Mouse (Mus musculus) urinary bladder, postnatal 25 days (tissue): ENCODE data around the gene Nrxn1.

ENCODE experiments used
- DNase-seq: peaks from one replicate; pipeline ENCODE4 v3.0.0; 2022; ENCODE audit warnings: low spot score

Nrxn1 gene

DNA sequence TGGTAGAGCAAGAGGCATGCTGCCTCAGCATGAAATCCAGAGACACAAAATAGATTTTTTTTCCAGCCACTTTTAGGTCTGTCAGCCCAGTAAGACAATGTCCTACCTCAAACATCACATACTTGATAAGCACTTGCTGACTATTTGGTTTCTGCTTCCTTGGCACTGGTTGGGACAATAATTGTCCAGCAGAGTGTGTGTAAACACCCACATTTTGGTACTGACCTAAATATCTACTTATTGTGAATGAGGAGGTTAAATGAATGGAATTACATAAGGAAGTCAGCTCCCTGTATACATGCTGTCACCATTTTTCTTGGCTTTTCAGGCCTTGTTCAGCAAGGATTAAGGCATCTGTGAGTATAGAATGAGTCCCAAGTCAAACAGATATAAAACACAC, 649.8 kb downstream of the Nrxn1 start:
- no peak for DNase-seq

DNA sequence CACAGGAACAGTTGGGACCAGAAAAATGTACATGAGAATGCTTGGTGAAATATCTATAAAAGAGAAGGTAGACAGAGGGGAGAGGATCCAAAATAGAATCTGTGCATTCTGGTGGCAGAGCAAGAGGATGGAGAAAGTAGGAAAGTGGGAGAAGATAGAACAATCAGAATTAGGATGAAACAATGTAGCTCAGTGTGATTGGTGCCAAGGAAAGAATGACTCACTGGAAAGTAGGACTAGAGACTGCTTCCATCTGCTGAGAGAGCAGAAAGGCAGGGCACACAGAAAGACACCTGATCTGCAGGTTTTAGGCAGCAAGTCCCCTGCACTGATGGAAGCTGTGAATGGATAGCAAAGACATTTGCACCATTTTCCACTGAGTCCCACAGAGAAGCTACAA, 657.0 kb downstream of the Nrxn1 start:
- DNase-seq: no peak

DNA sequence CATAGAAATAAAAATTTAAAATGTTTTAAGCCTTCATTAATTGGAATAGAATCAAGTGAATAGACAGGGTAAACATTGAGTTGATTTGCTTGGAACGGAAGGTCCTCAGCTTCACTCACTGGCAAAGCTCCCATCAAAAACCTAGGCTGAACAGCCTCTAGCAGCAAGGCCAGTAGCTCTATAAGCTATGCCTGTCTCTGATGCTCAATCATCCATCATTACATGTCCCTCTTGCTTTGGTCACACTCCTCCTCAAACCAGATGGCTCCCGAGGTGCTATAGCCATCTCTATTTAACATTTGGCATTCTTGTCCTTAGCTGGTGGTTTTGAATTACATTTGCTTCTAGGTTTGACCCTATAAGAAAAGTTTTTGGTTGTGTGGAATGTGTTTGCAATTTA, 657.5 kb downstream of the Nrxn1 start:
- no peak for DNase-seq

DNA sequence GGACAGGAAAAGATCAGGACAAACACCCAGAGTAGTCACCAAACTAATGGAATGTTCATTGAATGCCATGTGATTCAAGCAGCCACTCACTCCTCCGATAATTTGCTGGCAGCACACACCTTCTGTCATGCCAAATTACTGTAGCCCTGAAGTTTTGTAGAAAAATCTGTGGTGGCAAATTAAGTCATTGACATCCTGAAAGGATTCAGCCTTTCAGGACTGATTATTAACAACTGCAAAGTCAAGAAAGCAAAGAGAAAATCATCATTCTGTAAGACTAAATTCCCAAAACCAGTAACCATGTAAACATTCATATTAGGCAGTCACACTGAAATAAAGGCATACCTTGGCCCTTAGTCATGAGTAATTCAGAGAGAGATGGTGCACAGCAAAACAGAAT, 662.7 kb downstream of the Nrxn1 start:
- no peak for DNase-seq

DNA sequence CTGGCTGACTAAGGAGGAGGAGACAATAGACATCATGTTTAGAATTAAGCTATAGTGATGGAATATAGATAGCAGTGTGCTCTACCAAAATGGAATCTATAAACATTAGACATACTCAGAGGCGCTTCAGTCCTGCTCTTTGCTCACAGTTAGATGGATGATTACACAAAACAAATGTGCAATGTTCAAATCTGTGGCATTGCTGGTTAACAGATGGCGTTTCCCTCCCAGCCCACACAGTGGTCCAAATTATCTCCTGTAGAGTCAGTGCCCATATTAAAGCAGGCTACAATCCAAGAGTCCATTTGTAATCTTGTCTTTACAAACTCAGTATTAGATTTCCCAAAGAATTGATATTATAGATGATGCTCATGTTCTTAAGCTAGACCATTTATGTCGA, 666.9 kb downstream of the Nrxn1 start:
- no peak for DNase-seq

DNA sequence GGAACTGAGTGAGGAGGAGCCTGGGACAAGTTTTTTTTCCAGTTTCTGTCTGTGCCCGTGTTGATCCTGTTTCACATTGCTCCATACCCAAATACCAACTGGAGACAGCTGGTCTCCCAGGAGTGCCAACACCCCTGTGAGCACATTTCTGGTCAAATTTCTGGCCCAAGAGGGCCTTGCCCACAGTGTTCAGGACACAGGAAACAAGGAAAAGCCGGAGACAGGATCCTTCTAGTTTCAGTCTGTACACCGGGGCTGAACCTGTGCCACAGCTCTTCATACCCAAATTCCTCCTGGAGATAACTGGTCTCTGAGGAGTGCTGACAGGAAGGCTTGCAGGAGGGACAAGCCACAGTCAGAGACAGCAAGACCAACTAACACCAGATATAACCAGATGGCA, 670.3 kb downstream of the Nrxn1 start:
- no peak for DNase-seq

DNA sequence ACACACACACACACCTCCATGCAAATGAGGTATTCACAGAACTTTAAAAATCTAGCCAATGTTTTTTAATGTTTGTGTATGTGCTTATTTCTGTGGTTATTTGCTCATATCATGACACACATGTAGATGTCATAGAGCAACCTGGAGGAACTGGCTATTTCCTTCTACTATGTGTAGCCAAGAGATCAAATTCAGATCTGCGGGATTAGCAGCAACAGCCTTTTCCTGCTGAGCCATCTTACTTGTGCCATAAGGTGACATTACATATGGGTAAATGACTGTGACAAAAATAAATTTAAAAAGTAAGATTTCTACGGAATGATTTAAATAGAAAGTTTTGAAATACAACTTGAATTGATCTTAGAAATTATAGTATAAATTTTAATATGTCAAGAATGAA, 672.1 kb downstream of the Nrxn1 start:
- DNase-seq: no peak

DNA sequence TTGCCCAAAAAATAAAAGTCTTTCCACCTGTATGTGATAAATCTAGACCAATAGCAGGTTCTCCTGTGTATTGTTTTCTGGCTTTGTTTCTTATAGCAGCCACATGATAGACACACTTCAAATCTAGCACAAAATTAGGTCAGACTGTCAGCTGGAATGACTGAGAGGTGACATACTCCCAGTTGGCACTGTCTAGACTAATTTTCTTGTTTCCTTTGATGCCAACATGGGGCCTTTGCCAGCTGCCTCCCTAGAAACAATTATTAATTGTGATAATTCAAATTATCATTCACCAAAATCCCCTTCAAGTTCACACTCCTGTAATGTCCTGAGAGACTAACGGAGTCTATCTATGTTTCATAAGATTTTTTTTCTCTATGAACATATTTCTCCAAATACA, 673.3 kb downstream of the Nrxn1 start:
- no peak for DNase-seq

DNA sequence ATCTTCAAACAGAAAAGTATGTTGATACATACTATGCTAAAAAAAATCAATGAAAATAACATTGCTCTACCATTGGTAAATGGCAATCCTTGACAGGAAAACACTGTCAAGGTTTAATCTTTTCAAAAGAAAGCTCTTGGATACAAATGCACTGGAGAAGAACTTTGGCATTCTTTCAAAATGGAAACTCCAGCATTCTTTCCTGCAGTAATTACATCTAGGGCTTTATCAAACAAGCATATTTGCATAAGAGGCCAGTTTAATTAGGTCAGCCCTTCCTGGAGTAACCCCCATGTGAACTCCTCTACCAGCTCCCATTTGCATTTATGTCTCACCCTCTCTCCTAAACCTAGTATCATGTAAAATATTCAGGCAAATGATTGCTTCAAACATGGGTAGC, 696.5 kb downstream of the Nrxn1 start:
- DNase-seq: no peak

DNA sequence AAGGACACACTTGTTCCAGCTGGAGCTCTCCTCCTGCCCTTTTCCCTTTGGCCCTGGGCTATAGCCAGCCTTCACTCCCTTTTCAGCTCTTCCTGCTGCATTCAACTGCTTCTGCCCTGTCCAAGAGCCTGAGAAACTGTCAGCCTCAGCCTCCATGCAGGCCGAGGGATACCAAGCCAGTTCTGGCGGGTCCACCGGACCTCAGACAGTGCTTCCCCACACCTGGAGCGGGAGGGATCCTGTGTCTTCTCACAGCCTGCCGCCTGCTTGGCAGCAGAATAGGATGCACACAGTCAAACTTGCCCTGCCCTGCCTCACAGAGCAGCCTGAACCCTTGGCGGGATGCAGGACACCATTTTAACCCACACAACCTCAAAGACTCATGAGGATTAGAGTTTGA, 698.3 kb downstream of the Nrxn1 start:
- no peak for DNase-seq

DNA sequence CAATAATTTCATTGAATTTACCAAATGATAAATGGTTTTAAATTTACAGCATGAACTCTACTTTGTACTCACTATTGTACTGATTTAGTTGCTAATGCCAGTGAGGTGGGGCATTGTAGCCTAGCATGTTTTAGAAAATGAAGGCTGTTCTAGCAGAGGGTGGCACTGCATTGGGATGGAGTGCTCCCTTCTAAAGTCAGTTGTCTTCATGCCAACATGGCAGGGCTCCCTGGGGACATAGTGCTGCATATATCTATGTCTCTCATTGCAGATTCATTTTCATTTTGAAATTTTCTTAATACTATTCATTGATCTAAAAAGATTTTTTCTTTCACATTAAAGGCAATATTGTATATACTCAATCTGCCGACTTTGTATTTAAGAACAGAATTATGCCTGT, 700.1 kb downstream of the Nrxn1 start:
- no peak for DNase-seq

DNA sequence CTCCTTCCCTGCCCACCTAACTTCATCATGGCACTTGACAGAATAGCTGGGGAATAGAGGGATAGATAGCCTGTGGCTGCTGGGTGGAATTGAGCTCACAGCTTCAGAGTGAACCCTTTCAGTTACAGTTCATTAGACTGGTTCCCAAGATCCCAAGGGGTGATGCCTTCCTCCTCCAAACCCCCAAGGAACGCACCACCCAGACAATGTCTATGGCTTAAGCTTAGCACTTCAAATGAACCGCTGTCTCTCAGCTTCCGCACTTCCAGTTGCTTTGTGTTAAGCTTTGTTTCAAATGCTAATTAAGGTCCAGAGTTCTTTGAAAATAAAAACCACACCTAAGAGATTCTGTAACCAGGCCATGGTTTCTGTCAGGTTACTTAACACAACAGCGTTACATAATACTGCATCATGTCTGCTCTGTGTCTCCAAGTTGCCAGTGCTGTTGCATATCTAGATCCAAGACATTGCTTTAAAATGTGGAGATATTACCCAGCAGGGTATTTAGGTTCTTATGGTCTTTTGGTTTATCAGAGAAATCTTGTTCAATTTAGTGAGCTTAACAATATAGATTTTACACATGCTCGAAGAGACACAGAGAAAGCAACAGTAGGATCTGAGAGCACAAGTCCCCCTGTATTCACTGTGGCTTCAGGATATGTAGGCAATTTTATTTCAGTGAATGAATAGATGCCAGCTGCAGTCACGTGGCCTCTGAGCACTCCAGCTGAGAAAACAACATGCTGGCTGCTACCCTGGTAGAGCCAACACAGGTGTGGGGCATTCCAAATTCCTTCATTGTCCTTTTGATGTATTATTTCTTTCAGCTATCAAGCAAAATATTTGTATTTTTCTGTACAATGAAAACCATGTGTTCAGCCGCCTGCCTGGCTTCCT, 702.3 kb downstream of the Nrxn1 start:
- no peak for DNase-seq

DNA sequence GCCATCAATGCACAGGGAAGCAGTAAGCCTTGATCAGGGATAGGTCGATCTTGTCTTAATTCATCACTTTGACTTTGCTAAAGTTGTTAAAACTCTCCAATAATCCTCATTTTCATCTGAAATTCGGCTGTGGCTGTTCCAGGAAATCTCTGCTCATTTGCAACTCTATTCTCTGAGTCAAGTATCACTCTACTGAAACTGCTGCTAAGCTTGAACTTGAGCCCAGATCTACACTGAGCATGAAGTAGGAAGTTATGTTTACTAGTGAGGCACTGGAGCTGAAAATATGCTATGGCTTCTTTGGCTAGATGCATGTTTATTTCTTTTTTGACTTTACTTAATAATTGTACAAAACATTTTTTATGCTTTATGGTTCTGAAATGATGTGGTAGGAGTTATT, 708.0 kb downstream of the Nrxn1 start:
- DNase-seq: no peak

DNA sequence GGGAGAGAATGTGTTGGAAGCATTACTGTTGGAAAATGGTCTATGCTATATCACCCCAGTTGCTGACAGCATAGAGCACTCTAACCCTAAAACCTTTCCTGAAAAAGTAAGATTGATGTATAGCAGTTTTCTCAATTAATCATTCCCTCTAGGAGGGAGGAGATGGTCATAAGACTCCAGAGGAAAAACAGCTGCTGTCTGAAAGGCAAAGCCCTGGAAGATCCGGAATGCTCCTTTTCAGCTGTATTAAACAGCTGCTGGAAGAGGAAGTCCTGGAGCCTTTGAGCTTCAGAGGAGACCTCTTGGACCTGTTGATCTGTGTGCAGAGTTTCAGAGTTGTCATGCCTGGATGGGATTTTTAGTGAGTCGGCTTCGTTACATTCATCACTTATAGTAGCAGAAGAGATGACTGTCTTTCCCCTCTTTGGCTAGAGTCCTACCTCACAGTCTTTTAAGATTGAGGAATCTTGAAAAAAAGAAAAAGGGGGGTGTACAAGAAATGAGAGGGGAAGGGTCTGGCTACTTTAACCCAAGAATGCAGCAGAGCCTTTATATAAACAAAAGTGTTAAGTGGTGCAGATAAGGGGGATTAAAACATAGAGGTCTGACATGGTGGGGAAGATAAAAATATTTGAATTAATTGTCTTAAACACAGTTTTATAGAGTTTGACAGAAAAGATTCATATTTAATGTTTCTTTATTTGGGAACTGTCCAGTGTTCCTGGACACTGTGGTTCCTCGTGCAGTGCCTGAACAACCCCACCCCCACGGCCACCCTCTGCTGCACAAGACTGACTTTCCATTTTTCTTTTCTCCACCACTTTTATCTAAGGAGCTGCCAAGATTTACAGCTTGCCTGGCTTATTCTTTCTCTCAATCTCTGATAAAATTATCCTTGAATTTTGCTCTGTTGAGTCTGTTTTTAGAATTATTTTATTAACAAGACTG, 710.1 kb downstream of the Nrxn1 start:
- DNase-seq: no peak

DNA sequence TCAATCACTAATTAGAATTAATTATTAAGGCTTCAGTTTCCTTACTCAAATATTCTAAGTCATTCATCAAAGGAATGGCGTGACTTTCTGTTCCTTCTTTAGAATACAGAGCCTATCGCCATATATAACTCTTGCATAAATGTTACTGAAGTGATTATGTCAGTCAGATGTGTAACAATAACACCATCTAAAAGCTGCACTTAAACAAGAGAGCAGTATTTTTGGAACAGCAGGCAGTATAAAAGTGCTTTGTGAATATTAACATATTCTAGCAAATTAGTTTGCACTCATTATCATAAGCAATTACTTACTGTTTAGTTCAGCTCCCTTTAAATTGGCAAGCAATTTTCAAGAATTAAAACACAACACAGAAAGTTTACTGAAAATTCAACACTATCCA, 716.3 kb downstream of the Nrxn1 start:
- no peak for DNase-seq

DNA sequence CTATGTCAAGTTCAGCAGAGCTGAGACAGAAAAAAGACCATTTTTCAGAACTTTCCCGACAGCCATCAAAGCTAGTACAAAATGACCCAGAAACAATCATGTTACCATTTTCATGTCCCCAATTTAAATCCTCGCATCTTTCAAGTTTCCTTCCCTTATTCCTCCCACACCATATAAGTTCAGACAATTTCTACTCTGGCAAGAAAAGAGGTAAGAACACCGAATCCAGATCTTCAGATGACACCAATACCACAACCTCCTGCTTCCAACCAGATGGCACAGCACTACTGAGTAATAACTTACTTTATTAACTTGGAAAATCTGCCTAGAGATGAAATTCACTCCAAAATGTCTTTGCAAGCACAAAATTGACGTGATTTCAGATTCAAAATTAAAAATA, 730.7 kb downstream of the Nrxn1 start:
- no peak for DNase-seq

DNA sequence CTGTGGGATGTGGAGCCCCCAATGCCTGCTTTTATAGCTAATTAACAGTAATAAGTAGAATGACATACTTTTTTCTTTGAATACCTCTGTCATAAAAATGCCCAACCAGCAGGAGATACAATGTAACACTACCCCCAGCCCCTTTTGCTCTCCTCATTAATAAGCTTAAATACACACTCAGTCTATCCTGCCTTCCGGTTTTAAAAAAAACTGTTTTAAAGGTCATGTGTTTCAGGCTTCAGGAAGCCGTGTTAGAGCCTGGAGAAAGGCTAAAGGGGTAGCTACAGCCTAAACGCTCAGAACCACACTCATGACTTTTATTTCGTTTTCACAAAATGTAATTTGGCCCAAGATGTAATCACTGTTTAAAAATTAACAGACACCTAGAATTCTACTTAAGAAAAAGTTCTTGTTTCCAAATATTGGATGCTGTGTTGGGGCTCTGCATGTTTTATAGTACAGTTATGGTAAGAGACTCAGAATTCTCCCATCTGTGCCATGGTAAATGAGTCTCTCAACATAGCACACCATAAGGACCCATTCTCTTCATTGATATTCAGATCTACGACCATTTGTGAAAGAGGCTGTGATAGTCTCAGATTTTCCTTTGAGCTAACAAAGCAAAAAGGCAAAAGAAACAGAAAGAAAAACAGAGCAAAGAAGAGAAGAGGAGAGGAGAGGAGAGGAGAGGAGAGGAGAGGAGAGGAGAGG, 743.3 kb downstream of the Nrxn1 start:
- no peak for DNase-seq

DNA sequence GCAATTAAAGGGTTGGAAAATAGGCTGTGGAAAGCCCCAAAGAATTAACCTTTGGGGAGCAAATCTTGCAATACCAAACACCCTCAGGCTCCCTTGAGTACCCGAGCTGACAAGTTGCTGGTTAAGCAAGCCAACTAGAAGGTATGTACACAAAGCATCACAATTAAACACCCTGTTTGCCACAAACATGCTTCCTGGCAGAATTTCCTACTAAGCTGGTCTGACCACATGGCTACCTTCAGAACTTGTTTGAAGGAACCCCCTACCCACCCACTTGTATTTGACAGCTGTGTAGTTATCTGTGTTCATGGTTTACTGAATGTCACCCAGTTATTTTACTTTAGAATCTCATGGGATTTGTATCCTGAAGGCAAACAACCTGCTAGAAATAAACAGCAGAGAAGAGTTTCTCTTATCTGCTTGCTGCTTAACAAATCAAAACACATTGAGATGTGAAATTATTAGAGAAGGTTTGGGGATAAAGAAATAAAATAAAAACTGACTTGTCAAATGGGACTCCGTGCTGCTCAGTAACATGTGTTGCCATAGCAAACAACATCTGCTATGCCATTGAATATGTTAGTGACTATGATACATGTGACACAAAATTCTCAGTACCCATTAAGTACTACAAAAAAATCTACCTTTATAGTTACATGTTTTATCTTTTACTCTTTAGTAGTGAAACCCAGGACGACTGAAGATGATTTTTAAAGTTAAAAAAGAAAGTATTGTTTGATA, 746.0 kb downstream of the Nrxn1 start:
- DNase-seq: no peak

DNA sequence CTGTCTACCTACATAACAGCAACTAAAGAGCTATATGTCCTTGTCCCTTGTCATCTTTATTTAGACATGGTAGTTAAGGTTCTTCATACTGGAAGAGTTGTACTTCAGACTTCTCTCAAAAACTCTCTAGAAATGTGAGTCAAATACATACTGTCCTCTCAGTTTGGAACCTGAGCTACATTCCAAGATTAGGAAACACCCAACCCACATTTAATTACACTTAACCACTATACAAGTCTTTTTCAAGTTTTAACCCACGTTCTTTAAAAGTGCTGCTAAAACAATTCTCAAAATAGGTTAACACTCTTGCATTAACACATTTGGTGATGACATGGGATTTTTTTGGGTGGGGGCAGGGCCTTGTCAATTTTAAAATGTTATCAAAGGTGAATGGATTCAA, 759.4 kb downstream of the Nrxn1 start:
- DNase-seq: no peak

DNA sequence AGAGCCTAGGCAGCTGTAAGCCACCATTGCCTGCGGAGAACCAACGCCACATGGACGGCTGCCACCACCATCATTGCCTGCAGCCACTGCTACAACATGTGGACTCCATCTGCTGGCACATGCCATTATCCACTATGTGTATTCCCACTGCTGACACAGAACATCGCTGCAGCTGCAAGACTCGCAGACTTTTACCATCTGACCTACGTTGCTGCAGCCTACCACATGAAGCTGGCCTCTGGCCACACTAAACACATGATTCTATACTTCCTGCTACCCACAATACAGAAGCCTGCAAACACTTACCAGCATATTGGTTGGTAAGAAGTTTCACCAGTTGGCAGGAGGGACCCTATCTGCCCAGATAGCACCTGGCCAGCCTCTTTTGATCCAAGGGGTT, 769.2 kb downstream of the Nrxn1 start:
- DNase-seq: no peak

DNA sequence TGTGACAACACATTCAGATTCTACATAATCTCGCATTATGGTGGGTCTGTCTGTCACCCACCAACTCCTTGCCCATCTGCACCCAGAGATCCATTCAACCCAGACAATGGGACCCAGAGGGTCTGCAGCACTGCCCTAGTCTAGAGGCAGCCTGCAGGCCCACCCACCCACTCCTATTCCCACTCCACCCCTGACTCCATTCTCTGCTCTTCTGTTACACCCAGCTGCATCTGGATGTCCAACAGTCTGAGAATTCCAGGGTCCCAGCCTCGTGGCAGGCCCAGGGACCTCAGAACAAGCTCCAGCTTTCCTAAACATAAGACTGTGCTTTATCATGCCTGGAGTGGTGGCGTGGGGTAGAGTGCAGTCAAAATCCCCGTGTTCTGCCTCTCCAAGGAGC, 820.6 kb downstream of the Nrxn1 start:
- DNase-seq: no peak

DNA sequence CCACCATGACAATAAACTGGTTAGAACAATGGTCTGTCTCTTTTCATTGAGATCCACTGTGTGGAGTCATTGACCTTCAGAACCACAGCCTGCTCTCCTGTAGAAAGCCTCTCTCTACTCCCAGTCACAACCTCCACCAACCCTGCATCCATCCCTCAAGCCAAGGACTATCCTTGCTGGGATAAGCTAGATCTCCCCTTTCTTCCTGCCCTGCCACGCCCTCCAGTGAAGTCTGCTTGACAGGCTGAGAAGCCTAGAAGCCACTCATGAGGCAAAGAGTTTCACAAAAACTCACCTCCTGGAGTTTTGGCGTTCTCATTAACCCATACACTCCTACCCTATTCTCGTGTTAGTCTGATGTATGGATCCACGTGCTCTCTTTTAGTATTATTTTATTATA, 821.7 kb downstream of the Nrxn1 start:
- DNase-seq: no peak
